Mouse (Mus musculus) stomach, postnatal 0 days (tissue): ENCODE measurements around the gene Slc35c1. TPM values are rescaled to one million over a fixed set of nuclear protein-coding genes. Genes with fewer than 3 reads are reported as not detected.

Experiments
- ATAC-seq: fragments of 200-750 bp; cut with Nextera tagmentation; 2 replicates; pipeline ENCODE4 v1.8.0; 2017; ENCODE audit not compliant: low FRiP score, low TSS enrichment
- DNase-seq: peaks from one replicate; pipeline ENCODE4 v3.0.0-alpha.2; 2016; ENCODE audit warnings: low spot score
- H3K27ac ChIP-seq: fragments of 300-500 bp; sonication (generic); replicated peaks from 2 replicates; pipeline ENCODE4 v1.5.1; 2014; ENCODE audit warnings: mild to moderate bottlenecking, control low read depth
- H3K27me3 ChIP-seq: fragments of 300-500 bp; sonication (generic); 2 replicates; pipeline ENCODE4 v1.6.1; 2014; ENCODE audit warnings: low read length; ENCODE audit not compliant: control insufficient read depth, insufficient read depth
- H3K36me3 ChIP-seq: fragments of 300-500 bp; sonication (generic); 2 replicates; pipeline ENCODE4 v1.6.1; 2014; ENCODE audit warnings: low read length, mixed read lengths; ENCODE audit not compliant: control insufficient read depth, insufficient read depth
- H3K4me1 ChIP-seq: fragments of 300-500 bp; sonication (generic); replicated peaks from 2 replicates; pipeline ENCODE4 v1.6.1; 2014; ENCODE audit warnings: antibody characterized with exemption; ENCODE audit not compliant: control insufficient read depth, insufficient read depth
- H3K4me2 ChIP-seq: fragments of 300-500 bp; sonication (generic); replicated peaks from 2 replicates; pipeline ENCODE4 v1.6.1; 2014; ENCODE audit warnings: low read depth, mild to moderate bottlenecking, control low read depth, moderate library complexity
- H3K4me3 ChIP-seq: fragments of 300-500 bp; sonication (generic); 2 replicates; pipeline ENCODE4 v1.5.1; 2014; ENCODE audit warnings: low read depth, low read length, control low read depth
- H3K9ac ChIP-seq: fragments of 300-500 bp; sonication (generic); 2 replicates; pipeline ENCODE4 v1.6.1; 2014; ENCODE audit warnings: mild to moderate bottlenecking, low read length, control low read depth, mixed read lengths
- H3K9me3 ChIP-seq: fragments of 300-500 bp; sonication (generic); 2 replicates; pipeline ENCODE4 v1.6.1; 2016; ENCODE audit warnings: low read length; ENCODE audit not compliant: control insufficient read depth
- CTCF ChIP-seq: IDR thresholded peaks from 2 replicates; pipeline ENCODE4 v1.5.1; 2016; ENCODE audit warnings: antibody characterized with exemption, low read depth, mild to moderate bottlenecking, moderate library complexity
- EP300 ChIP-seq: optimal IDR thresholded peaks from 2 replicates; pipeline ENCODE3; 2016; ENCODE audit warnings: antibody characterized with exemption
- WGBS: fragments of 180-500 bp; shearing (Covaris S2); extraction: QIAGEN DNeasy Blood & Tissue Kit; methylation state at CpG from one replicate; pipeline ENCODE4 v1.1.7; 2014; 5-methylcytosine and 5-hydroxymethylcytosine counted together
- polyA plus RNA-seq: library from polyadenylated mRNA; unstranded; fragments of >200 nt; fragmentation: Nextera tagmentation; extraction: Ambion mirVana; gene quantifications from 2 replicates; pipeline ENCODE4 v1.2.1, GENCODE M21; 2015

The Slc35c1 gene
- polyA plus RNA-seq = 35.8 and 41.7 TPM in 2 replicates

GRCm38 (mm10) chr2:92459921-92460707, at the start of gene Slc35c1:
Gene Slc35c1 (minus strand): TSS chr2:92460538.
- H3K4me3 ChIP-seq = peak within 1 kb of the TSS; percentile 79
- no peak for TF ChIP-seq EP300
- no peak for TF ChIP-seq CTCF
- H3K9ac ChIP-seq = peak within 1 kb of the TSS; percentile 79
- ATAC-seq (peak; percentile 53), DNase-seq (peak; percentile 82)
- no peaks in the 10 kb centered on the region for H3K9me3 ChIP-seq
- H3K27me3 ChIP-seq = no peaks in the 10 kb centered on the region; the same call in 1 of the 2 replicates
- WGBS = 1% methylated on average over 34 of the region's 34 CpGs
- peak within 1 kb of the TSS; percentile 87 for H3K4me2 ChIP-seq
- no peaks in the 10 kb centered on the region for H3K36me3 ChIP-seq
- peak within 1 kb of the TSS; percentile 81 for H3K27ac ChIP-seq
- H3K4me1 ChIP-seq = peaks cover 14% of the 10 kb centered on the region; the same call in 1 of the 2 replicates

- Histone ChIP-seq H3K36me3 (no peaks in the 10 kb centered on the region), H3K9ac (no peak overlapping the region), H3K27me3 (no peaks in the 10 kb centered on the region), H3K27ac (no peak overlapping the region), H3K4me3 (no peak overlapping the region), H3K4me2 (no peak overlapping the region), H3K4me1 (no peaks in the 10 kb centered on the region), H3K9me3 (no peaks in the 10 kb centered on the region)
- no peak for ATAC-seq
- DNase-seq = no peak
- 91% methylated on average over 7 of the region's 7 CpGs for WGBS
- TF ChIP-seq EP300 (no peak), CTCF (no peak)
These were observed 45.0 kb upstream of the Slc35c1 start for GRCm38 (mm10) chr2:92505291-92505690.

DNA sequence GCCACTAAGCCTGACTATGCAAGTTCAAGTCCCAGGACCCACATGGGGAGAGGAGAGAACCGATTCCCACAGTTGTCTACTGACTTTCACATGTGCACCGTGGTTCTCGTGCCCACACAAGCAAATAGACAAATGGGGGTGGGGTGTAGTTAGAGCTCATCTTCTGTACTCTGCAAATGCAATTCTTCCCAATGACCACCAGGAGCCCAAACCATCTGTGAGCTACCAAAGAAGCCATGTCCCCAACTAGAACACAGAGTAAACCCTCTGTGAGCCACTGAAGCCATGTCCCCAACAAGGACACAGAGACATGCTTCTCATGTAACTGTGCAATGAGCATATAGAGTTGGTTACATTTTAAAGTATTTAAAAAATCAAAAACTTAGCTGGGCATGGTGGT, 43.1 kb upstream of the Slc35c1 start:
- ATAC-seq = no peak
- WGBS = 73% methylated on average over 3 of the region's 3 CpGs

GRCm38 (mm10) chr2:92499701-92500322, 39.5 kb upstream of the Slc35c1 start:
- Histone ChIP-seq H3K27me3 (no peaks in the 10 kb centered on the region), H3K9me3 (no peaks in the 10 kb centered on the region), H3K9ac (no peak overlapping the region), H3K4me1 (no peaks in the 10 kb centered on the region; the same call in 1 of the 2 replicates), H3K36me3 (no peaks in the 10 kb centered on the region), H3K4me3 (no peak overlapping the region), H3K4me2 (no peak overlapping the region), H3K27ac (no peak overlapping the region)
- ATAC-seq = peak; percentile 39; the same call in 1 of the 2 replicates
- WGBS = 73% methylated on average over 3 of the region's 3 CpGs
- DNase-seq = no peak
- 0 out of 2 replicates have a peak, but pooled peaks have one; percentile 16 for TF ChIP-seq CTCF
- no peak for TF ChIP-seq EP300

More for the DNA sequence above, 43.1 kb upstream of the Slc35c1 start:
- no peak for DNase-seq
- TF ChIP-seq EP300 (no peak), CTCF (peak; percentile 55)
- Histone ChIP-seq H3K36me3 (no peaks in the 10 kb centered on the region), H3K9me3 (no peaks in the 10 kb centered on the region), H3K4me1 (no peaks in the 10 kb centered on the region), H3K4me2 (no peak overlapping the region), H3K27ac (no peak overlapping the region), H3K27me3 (no peaks in the 10 kb centered on the region), H3K4me3 (no peak overlapping the region), H3K9ac (no peak overlapping the region)

GRCm38 (mm10) chr2:92497112-92497511, 36.8 kb upstream of the Slc35c1 start:
- Histone ChIP-seq H3K9me3 (no peaks in the 10 kb centered on the region), H3K27ac (no peak overlapping the region), H3K9ac (no peak overlapping the region), H3K4me3 (no peak overlapping the region), H3K27me3 (no peaks in the 10 kb centered on the region), H3K4me1 (no peaks in the 10 kb centered on the region; the same call in 1 of the 2 replicates), H3K36me3 (no peaks in the 10 kb centered on the region), H3K4me2 (no peak overlapping the region)
- WGBS = 68% methylated on average over 5 of the region's 5 CpGs
- no peak for DNase-seq
- TF ChIP-seq CTCF (no peak), EP300 (no peak)
- ATAC-seq = no peak
